Mouse (Mus musculus): Measurements from ENCODE around the gene Cux1. TPM values are rescaled to one million over a fixed set of nuclear protein-coding genes. Genes with fewer than 3 reads are reported as not detected.
"Not testable (repeated sequence)": the region's sequence is repeated elsewhere in the genome, so short reads cannot be mapped to it uniquely, and the experiment has no call there.

The Cux1 gene
- total RNA-seq, 4 experiments from 2014 or later, result 79.2 to 99.7 (median 92.2) TPM

DNA sequence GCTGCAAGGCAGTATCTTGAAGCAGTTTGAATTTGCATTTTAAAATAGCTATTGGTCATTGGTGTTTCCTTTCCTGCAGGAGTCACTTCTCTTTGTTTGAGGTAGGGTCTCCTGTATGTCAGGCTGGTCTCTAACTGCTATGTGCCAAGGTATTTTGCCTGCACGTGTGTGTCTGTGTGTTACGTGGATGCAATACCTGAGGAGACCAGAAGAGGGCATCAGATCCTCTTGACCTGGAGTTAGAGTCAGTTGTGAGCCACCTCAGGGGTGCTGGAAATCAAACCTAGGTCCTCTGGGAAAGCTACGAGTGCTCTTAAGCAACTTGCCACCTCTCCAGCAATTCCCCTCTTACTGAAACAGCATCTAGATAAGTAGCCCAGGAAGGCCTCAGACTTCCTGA is 352.1 kb downstream of the Cux1 start:
- no peak for DNase-seq (ENCODE audit: low spot score in 2 of 2)

DNA sequence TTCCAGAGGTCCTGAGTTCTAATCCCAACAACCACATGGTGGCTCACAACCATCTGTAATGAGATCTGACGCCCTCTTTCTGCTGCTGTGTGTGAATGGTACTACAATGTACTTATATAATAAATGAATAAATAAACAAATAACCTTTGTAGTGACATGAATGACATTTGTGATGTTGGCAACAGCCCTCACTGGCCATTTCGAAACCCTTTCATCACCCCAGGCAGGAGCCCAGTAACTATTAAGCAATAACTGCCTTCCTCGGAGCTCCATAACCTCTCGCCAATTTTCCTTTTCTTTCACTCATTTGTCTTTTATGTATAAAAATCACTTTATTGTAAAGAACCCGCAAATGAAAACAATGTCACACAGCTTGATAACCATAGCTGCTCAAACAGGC is 353.6 kb downstream of the Cux1 start:
- no peak for DNase-seq (ENCODE audit: low spot score in 2 of 2)

DNA sequence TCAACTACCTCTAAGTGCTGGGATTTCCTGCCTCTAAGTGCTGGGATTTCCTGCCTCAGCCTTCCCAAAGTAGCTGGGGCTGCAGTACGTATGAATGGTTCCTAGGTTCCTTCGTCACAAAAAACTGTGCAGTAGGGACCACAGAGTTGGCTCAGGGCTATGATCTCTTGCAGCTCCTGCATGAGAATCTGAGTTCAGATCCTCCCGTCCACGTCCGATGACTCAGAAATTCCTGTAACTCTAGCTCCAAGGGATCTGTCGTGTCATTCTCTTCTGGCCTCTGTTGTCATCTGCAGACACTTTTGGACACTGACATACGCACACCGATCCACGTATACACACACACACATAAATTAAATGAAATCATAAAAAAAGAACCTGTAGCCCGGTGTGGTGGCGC is 354.6 kb downstream of the Cux1 start:
- DNase-seq (ENCODE audit: low spot score in 2 of 2), result no peak

DNA sequence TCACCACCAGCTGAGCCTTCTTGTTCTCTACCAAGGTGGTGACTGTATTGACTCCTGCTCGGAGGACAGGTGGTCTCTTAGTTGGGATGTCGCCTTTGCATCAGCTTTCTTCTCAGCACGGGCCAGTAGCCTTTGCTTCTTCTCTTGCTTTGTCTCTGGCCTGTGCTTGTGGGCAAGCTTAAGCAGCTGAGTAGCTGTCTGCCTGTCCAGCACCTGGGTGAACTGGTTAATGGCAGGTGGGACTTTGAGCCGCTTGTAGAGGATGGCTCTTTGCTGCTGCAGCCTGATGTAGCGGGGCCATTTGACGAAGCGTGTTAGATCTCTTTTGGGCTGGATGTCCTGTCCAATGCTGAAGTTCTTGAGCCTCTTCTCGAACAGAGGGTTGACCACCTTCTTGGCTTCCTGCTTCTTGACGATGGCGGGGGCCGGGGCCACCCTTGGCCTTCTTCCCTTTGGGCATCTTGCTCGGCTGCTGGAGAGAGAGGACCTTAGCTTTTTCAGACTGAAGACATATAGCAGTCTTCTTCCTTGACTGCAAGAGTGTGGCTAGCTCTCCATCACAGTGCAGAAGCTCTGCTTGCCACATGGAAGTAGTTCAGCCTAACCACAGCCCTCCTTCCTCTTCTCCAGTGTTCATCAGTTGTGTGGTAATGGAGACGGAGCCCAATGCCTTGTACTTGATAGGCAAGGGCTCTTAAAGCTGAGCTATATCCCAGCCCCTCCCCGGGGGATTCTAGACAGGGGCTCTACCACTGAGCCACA is 355.8 kb downstream of the Cux1 start:
- DNase-seq (ENCODE audit: low spot score in 2 of 2), result not testable (repeated sequence)

DNA sequence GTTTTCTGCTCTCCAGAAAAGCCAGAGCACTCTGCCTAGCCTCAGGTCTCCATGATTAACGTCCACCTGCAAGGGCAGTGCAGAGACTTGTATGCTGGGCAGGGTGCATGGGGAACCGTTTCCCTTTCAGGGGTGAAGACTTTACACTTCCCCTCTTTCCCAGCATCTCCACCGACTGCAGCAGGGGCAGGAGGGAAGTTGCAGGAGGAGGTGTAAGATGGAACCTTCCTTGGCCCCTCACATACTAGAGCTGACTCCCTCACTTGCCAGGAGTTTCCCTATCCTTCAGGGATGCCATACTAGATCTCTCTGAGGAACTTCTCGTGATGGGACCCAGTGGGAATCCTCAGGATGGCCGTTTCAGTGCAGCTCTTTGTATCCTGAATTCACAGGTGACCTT is 356.7 kb downstream of the Cux1 start:
- DNase-seq (ENCODE audit: low spot score in 2 of 2), result no peak

DNA sequence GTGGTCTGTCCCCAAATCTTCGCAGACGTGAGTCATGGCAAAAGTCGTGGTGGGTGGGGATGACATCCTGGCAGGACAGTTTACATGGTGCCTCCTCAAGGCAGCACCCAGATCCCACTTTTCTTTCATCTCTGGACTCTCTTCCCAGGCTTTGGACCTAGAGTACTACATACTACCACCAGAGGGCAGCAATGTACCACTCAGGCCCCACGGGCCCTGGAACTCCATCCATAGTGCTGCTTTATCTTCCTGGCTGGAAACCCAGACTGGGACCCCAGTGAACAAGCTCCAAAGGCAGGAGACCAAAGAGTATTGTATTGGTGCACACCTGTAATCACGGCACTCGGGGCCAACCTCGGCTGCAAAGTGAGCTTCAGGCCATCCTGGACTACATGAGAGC is 365.5 kb downstream of the Cux1 start:
- peak; percentile 37 to 39 for DNase-seq (ENCODE audit: low spot score in 2 of 2)

DNA sequence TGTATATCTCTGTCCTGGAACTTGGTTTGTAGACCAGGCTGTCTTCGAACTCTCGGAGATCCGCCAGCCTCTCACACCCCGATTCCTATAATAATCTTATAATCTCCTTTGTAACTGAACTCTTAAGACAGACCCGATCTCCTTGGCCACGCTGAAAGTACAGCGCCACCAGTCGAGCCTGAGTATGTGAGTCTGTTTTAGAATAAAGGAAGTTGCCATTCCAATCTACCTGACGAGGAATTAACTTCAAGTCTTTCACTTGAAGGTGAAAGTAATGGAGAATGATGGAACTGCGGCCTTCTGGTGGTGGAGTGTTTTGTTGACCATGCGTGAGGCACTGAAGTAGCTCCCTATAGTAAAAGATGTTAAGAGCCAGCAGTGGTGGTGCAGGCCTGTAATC is 367.8 kb downstream of the Cux1 start:
- DNase-seq (ENCODE audit: low spot score in 2 of 2), result no peak

DNA sequence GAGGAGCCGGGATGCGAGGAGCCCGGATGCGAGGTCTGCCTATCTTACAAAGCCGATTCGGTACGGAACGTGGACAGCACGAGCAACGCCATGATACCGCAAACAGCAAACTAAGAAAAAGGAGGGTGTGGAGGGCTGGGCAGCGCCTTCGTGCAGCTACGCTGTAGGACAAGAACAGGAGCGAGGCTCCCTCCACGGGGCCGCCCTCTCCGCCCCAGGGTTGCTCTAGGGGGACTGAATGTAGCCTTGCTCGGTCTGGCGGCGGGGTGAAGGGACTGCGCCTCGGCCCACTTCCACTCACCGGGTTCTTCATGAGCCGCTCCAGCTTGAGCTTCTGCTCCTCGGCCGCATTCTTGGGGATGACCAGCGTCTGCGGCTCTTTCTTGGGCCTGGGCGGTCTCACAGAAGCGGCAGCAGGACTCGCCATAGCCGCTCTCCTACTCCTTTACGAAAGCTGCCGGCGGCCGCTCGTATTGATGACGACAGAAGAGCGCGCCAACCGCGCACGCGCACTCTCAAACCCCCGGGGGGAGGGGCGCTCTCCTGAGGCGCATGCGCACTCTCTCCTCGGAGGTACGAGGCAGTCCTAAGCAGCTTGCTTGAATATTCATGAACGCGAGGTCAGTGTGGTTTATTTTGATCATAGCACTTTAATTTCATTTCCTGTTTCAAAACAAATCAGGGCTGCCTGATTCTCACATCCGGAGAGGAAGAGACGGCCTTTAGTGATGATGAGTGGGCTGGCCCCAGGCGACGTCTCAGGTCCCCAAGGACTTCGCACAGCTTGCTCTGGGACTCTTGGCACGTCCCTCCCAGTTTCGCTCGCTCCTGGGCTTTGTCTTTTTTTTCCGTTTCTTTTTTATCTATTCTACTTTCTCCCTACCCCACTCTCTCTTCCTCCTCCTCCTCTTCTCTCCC is 368.6 kb downstream of the Cux1 start, which contains the start of gene Prkrip1:
Gene Prkrip1 (minus strand): TSS at position 490 of the 918 bp plus-strand sequence.
- DNase-seq (ENCODE audit: low spot score in 2 of 2), result peak; percentile 87 to 88

Small RNAs within 50 kb of the gene (microRNA-seq; reads per million reads assigned to microRNA genes)
- gene Mir721, result not detected

Other genes starting within 250 kb of the Cux1 start
- gene Myl10, start 125.7 kb upstream of the Cux1 start, total RNA-seq (2022), result 1 to 10 TPM in 3 of 4 experiments, under 1 TPM in 1; 0.90 to 2.0 (median 1.4) TPM

Measured in gastrocnemius, adult 8-10 months (tissue).